Mouse (Mus musculus) right cerebral cortex, adult 18-20 months (tissue): ENCODE results near the gene Ccdc8.

ENCODE experiments used
- DNase-seq: peaks from one replicate; pipeline ENCODE4 v3.0.0; 2022; ENCODE audit warnings: mixed read lengths

Gene Ccdc8

GRCm38 (mm10) chr7:16976298-16976697 is 16.2 kb upstream of the Ccdc8 start:
- DNase-seq, result no peak

DNA sequence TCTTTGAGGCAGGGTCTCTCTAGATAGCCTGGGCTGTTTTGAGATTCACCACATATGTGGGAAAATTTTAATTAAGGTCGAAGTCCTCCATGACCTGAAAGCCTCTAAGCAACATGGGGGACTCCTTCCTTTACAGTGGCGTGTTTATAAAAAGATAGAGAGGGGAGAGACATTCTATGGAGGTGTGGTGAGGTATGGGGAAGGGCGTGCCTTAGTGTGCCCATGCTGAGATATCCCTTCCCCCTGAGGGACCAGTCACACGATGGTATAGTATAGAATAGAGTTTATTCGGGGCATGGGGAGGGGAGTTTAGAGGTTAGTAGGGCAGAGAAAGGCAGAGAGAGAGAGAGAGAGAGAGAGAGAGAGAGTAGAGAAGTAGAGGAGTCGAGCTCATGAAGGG is 14.3 kb upstream of the Ccdc8 start:
- no peak for DNase-seq

- DNase-seq, result no peak
Measured at GRCm38 (mm10) chr7:16978593-16978992, 13.9 kb upstream of the Ccdc8 start.

- no peak for DNase-seq
Measured at GRCm38 (mm10) chr7:16980348-16980747, 12.2 kb upstream of the Ccdc8 start.

- peak; percentile 95 for DNase-seq
Measured at GRCm38 (mm10) chr7:16982859-16983568, 9.5 kb upstream of the Ccdc8 start, which contains the start of gene Gm42372. Gene Gm42372, plus strand, starts transcription at chr7:16983086.

GRCm38 (mm10) chr7:16987541-16988149 is 4.9 kb upstream of the Ccdc8 start:
- DNase-seq, result no peak

- no peak for DNase-seq
Measured at GRCm38 (mm10) chr7:16988405-16988804, 4.1 kb upstream of the Ccdc8 start.

GRCm38 (mm10) chr7:16990006-16990744 is 2.3 kb upstream of the Ccdc8 start:
- DNase-seq, result no peak

- no peak for DNase-seq
Measured at GRCm38 (mm10) chr7:16991681-16992450, 642 bp upstream of the Ccdc8 start.

- no peak for DNase-seq
Measured at GRCm38 (mm10) chr7:16993651-16994399, 1.3 kb downstream of the Ccdc8 start.

GRCm38 (mm10) chr7:16994400-16994799 is 1.9 kb downstream of the Ccdc8 start:
- no peak for DNase-seq

DNA sequence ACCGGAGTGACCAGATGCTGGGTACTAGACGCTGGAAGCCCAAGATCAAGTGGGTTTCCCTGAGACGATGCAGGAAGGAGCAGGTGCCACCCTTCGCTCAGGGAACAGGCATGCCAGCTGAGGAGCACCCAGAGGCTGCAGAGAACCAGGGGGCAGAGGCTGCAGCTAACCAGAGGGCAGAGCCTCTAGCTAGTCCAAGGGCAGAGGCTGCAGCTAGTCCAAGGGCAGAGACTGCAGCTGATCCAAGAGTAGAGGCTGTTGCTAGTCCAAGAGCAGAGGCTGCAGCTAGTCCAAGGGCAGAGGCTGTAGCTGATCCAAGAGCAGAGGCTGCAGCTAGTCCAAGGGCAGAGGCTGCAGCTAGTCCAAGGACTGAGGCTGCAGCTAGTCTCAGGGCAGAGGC is 2.8 kb downstream of the Ccdc8 start:
- no peak for DNase-seq

- no peak for DNase-seq
Measured at GRCm38 (mm10) chr7:16999233-16999632, 6.7 kb downstream of the Ccdc8 start.

GRCm38 (mm10) chr7:16999650-17000049 is 7.1 kb downstream of the Ccdc8 start:
- DNase-seq, result peak; percentile 83

DNA sequence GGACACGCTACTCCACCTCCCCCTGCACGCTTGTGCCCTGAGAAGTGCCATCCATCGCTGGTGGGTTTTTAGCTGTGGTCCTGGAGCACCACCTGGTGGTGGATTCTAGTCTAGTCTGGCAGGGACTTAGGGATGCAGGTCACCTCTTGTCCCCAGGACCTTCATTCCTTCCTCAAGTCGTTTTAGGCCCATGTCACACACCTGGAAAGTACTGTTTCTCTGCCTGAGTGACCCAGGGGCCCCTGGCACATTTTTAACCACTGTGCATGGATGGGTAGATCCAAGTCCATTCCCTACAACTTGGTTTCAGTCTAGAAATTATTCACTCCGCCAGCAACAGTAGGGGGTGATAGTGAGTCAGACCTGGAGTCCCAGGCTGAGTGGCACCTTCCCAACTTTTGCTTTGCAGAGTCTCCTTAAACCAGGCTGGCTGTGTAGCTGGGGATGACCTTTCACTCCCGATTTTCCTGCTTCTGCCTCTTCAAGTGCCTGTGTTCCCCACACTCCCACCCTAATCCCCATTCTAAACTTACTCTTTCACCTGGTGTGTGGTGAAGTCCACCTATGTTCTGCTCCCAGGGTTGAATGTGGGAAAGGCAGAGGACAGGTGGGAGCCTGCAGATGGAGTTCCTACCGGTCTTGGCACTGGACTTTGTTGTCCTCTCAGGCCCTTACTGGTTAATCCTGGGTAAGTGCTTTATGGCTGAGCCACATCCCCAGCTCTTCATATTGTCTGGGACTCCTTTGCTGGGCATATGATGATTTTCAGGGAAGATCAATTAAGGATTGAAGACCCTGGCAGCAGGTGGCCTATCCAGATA is 10.1 kb downstream of the Ccdc8 start:
- DNase-seq, result peak; percentile 75

- DNase-seq, result no peak
Measured at GRCm38 (mm10) chr7:17003230-17003960, 10.9 kb downstream of the Ccdc8 start.

GRCm38 (mm10) chr7:17004716-17005115 is 12.2 kb downstream of the Ccdc8 start:
- DNase-seq, result no peak

GRCm38 (mm10) chr7:17007300-17007699 is 14.8 kb downstream of the Ccdc8 start:
- DNase-seq, result no peak

GRCm38 (mm10) chr7:17009326-17010009 is 17.0 kb downstream of the Ccdc8 start:
- DNase-seq, result no peak

- DNase-seq, result no peak
Measured at GRCm38 (mm10) chr7:17010010-17010347, 17.5 kb downstream of the Ccdc8 start.
